Mouse (Mus musculus): ENCODE results near the gene Olfr625-ps1. TPM values are rescaled to one million over a fixed set of nuclear protein-coding genes. Genes with fewer than 3 reads are reported as not detected.

The Olfr625-ps1 gene
- polyA plus RNA-seq (2012; fragmentation: generic; extraction: Trizol) = not detected
- long read RNA-seq, experiment 1 = 0 reads
- long read RNA-seq, experiment 2 = 0 reads

DNA sequence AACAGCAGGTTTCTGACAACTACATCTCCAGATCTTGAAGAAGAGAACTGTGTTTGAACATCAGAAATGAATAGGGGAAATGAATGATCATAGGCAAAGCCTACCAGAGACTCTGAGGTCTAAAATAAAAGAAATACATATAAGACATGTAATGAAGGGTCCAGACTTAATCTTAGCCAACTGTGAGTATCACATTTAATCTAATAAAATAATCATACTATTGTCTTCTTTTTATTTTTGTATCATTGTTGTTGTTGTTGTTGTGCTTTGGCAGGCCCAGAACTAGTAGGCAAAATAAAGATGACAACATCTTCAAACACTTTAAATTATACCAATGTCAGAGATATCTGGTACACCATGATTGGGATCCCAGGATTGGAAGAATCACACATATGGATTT is at the start of gene Olfr625-ps1:
TSS of gene Olfr625-ps1 (plus strand) at position 301 of the 400 bp plus-strand sequence.
- Histone ChIP-seq H3K4me3 (ENCODE audit: insufficient read depth, poor library complexity, severe bottlenecking) (no peak within 1 kb of the TSS), H3K79me3 (ENCODE audit: low read depth) (no peaks in the 10 kb centered on the region), H3K79me2 (ENCODE audit: control insufficient read depth, insufficient read depth) (no peaks in the 10 kb centered on the region), H3K36me3 (ENCODE audit: control insufficient read depth, insufficient read depth) (no peaks in the 10 kb centered on the region), H3ac (ENCODE audit: control insufficient read depth, insufficient read length, low read depth) (no peak within 1 kb of the TSS), H3K27me3 (ENCODE audit: control insufficient read depth, insufficient read depth, insufficient read length) (no peaks in the 10 kb centered on the region)
- no peak for TF ChIP-seq FOSL1 (IDR thresholded peaks at IDR 0.05; ENCODE audit: insufficient read depth, low read length, poor library complexity, severe bottlenecking)
- no peak for TF ChIP-seq MYOD1 (IDR thresholded peaks at IDR 0.05; ENCODE audit: control insufficient read depth, insufficient read length, low read depth)
- TF ChIP-seq USF1 (IDR thresholded peaks at IDR 0.05; ENCODE audit: low read depth) = no peak

DNA sequence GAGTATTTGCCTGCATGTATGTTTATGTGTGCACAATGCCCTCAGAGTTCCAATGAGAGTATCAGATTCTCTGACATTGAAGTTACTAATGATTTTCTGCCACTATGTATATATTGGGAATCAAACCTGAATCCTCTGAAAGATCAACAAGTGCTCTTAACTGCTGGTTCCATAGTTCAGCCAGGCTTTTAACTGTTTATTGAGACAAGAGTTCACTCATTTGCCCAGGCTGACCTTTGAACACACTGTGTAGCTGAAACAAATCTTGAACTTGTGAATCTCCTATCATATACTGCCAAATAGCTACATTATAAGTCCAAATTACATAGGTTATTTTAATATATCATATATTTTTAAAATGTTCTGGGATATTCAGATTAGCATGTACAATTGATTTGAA is 45.7 kb upstream of the Olfr625-ps1 start:
- TF ChIP-seq MAX (IDR thresholded peaks at IDR 0.05) (no peak), USF1 (IDR thresholded peaks at IDR 0.05; ENCODE audit: low read depth) (no peak), CEBPB (IDR thresholded peaks at IDR 0.05; ENCODE audit: low read depth) (no peak), MYOG (IDR thresholded peaks at IDR 0.05; ENCODE audit: control insufficient read depth, extremely low read depth, insufficient read length) (no peak), FOSL1 (IDR thresholded peaks at IDR 0.05; ENCODE audit: insufficient read depth, low read length, poor library complexity, severe bottlenecking) (no peak), MYOD1 (IDR thresholded peaks at IDR 0.05; ENCODE audit: control insufficient read depth, insufficient read length, low read depth) (no peak), CTCF (IDR thresholded peaks at IDR 0.05; ENCODE audit: control insufficient read depth, insufficient read depth, insufficient read length) (no peak)
- no peaks in the 10 kb centered on the region for H3K79me2 ChIP-seq (ENCODE audit: control insufficient read depth, insufficient read depth)
- no peaks in the 10 kb centered on the region for H3K27me3 ChIP-seq (ENCODE audit: control insufficient read depth, insufficient read depth, insufficient read length)
- no peaks in the 10 kb centered on the region for H3K79me3 ChIP-seq (ENCODE audit: low read depth)
- no peaks in the 10 kb centered on the region for H3K36me3 ChIP-seq (ENCODE audit: control insufficient read depth, insufficient read depth)
- H3ac ChIP-seq (ENCODE audit: control insufficient read depth, insufficient read length, low read depth) = no peak overlapping the region
- H3K4me3 ChIP-seq (ENCODE audit: insufficient read depth, poor library complexity, severe bottlenecking) = no peak overlapping the region

DNA sequence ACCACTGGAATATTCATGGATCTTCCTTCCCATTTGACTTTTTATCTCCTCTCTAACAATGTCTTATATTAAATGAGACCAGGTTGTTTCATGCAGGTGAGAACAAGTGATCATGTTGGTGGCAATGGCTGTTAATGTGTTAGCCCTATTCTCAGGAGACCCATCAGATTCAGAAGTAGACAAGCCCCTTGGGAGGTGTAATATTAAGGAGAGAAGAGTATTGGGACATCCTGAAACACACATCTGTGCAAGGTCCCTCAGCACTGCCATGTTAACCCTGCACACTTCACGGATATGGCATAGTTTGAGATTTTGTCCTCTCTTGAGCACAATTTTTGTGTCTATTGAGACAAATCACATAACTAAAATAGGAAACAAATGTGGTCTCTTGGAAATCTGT is 39.9 kb upstream of the Olfr625-ps1 start, which contains the start of gene Olfr622:
TSS of gene Olfr622 (minus strand) at position 101 of the 400 bp plus-strand sequence.
- Histone ChIP-seq H3K4me3 (ENCODE audit: insufficient read depth, poor library complexity, severe bottlenecking) (no peak within 1 kb of the TSS), H3K79me3 (ENCODE audit: low read depth) (no peaks in the 10 kb centered on the region), H3K79me2 (ENCODE audit: control insufficient read depth, insufficient read depth) (no peaks in the 10 kb centered on the region), H3K36me3 (ENCODE audit: control insufficient read depth, insufficient read depth) (no peaks in the 10 kb centered on the region), H3ac (ENCODE audit: control insufficient read depth, insufficient read length, low read depth) (no peak within 1 kb of the TSS), H3K27me3 (ENCODE audit: control insufficient read depth, insufficient read depth, insufficient read length) (no peaks in the 10 kb centered on the region)
- TF ChIP-seq FOSL1 (IDR thresholded peaks at IDR 0.05; ENCODE audit: insufficient read depth, low read length, poor library complexity, severe bottlenecking) (no peak), USF1 (IDR thresholded peaks at IDR 0.05; ENCODE audit: low read depth) (no peak), CEBPB (IDR thresholded peaks at IDR 0.05; ENCODE audit: low read depth) (no peak), MYOG (IDR thresholded peaks at IDR 0.05; ENCODE audit: control insufficient read depth, extremely low read depth, insufficient read length) (no peak), CTCF (IDR thresholded peaks at IDR 0.05; ENCODE audit: control insufficient read depth, insufficient read depth, insufficient read length) (no peak), MAX (IDR thresholded peaks at IDR 0.05) (no peak), MYOD1 (IDR thresholded peaks at IDR 0.05; ENCODE audit: control insufficient read depth, insufficient read length, low read depth) (no peak)

DNA sequence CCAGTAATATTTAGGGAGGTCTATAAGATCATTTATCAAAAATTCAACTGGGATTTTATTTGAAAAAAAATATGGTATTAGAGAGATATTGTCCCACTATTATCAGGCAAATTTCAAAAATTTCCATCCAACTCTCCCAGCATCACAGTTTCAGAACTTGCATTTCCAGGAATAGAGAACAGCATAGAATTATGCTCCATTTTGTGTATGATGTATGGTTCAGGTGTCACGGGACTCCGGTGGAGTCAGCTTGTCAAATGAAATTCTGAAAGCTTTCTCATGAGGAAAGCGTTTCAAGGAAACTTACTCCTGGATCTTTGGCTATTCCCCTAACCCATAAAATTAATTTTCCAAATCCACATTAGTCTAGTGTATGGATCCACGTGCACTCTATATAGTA is 38.5 kb upstream of the Olfr625-ps1 start:
- H3K36me3 ChIP-seq (ENCODE audit: control insufficient read depth, insufficient read depth) = no peaks in the 10 kb centered on the region
- no peak for TF ChIP-seq FOSL1 (IDR thresholded peaks at IDR 0.05; ENCODE audit: insufficient read depth, low read length, poor library complexity, severe bottlenecking)
- TF ChIP-seq CTCF (IDR thresholded peaks at IDR 0.05; ENCODE audit: control insufficient read depth, insufficient read depth, insufficient read length) = no peak
- no peak for TF ChIP-seq CEBPB (IDR thresholded peaks at IDR 0.05; ENCODE audit: low read depth)
- no peak overlapping the region for H3K4me3 ChIP-seq (ENCODE audit: insufficient read depth, poor library complexity, severe bottlenecking)
- H3ac ChIP-seq (ENCODE audit: control insufficient read depth, insufficient read length, low read depth) = no peak overlapping the region
- no peaks in the 10 kb centered on the region for H3K79me3 ChIP-seq (ENCODE audit: low read depth)
- no peaks in the 10 kb centered on the region for H3K79me2 ChIP-seq (ENCODE audit: control insufficient read depth, insufficient read depth)
- H3K27me3 ChIP-seq (ENCODE audit: control insufficient read depth, insufficient read depth, insufficient read length) = no peaks in the 10 kb centered on the region

DNA sequence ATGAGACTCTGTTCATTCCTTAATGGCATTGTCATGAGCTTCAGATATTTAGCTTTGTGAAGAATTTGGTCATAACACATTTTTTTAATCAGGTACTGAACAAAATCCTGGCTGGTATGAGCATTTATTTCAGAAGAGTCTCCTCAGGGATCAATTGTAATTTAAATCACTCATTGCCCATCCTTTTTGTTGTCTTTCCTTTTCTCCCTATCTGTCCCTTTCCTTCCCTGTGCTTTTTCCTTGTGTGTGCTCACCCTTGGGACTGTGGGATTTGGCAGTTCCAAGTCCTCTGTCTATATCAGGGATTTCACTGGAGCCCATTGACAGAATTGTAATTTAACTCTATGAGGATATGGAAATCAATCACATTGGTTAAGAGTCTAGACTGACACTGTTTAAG is 18.9 kb upstream of the Olfr625-ps1 start, which contains the start of gene Olfr623:
TSS of gene Olfr623 (minus strand) at position 101 of the 400 bp plus-strand sequence.
- H3K36me3 ChIP-seq (ENCODE audit: control insufficient read depth, insufficient read depth) = no peaks in the 10 kb centered on the region
- H3ac ChIP-seq (ENCODE audit: control insufficient read depth, insufficient read length, low read depth) = no peak within 1 kb of the TSS
- H3K79me3 ChIP-seq (ENCODE audit: low read depth) = no peaks in the 10 kb centered on the region
- no peaks in the 10 kb centered on the region for H3K79me2 ChIP-seq (ENCODE audit: control insufficient read depth, insufficient read depth)
- H3K27me3 ChIP-seq (ENCODE audit: control insufficient read depth, insufficient read depth, insufficient read length) = no peaks in the 10 kb centered on the region
- H3K4me3 ChIP-seq (ENCODE audit: insufficient read depth, poor library complexity, severe bottlenecking) = no peak within 1 kb of the TSS
- no peak for TF ChIP-seq MAX (IDR thresholded peaks at IDR 0.05)
- TF ChIP-seq CTCF (IDR thresholded peaks at IDR 0.05; ENCODE audit: control insufficient read depth, insufficient read depth, insufficient read length) = no peak
- TF ChIP-seq MYOG (IDR thresholded peaks at IDR 0.05; ENCODE audit: control insufficient read depth, extremely low read depth, insufficient read length) = no peak
- TF ChIP-seq MYOD1 (IDR thresholded peaks at IDR 0.05; ENCODE audit: control insufficient read depth, insufficient read length, low read depth) = no peak
- no peak for TF ChIP-seq USF1 (IDR thresholded peaks at IDR 0.05; ENCODE audit: low read depth)
- TF ChIP-seq FOSL1 (IDR thresholded peaks at IDR 0.05; ENCODE audit: insufficient read depth, low read length, poor library complexity, severe bottlenecking) = no peak
- TF ChIP-seq CEBPB (IDR thresholded peaks at IDR 0.05; ENCODE audit: low read depth) = no peak

DNA sequence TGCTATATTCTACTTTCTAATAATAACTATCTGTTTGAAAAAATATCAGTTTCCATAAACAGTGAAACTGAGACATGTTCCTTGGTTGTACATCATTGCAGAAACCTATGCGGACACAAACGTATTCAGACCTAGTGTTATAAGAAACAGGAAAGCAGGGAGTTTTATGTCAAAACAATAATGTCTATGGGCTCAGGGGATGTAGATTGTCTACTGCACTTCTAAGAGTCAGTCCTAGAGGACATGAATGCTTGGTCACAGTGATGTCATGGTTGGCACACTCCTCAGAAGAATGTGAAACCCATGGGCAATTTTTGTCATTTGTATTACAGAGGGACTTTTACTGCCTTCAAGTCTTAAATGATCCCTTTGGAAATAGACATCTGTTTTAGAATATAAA is 11.4 kb upstream of the Olfr625-ps1 start, which contains the start of gene Olfr624:
TSS of gene Olfr624 (minus strand) at position 101 of the 400 bp plus-strand sequence.
- TF ChIP-seq MYOG (IDR thresholded peaks at IDR 0.05; ENCODE audit: control insufficient read depth, extremely low read depth, insufficient read length) (no peak), CEBPB (IDR thresholded peaks at IDR 0.05; ENCODE audit: low read depth) (no peak), USF1 (IDR thresholded peaks at IDR 0.05; ENCODE audit: low read depth) (no peak), FOSL1 (IDR thresholded peaks at IDR 0.05; ENCODE audit: insufficient read depth, low read length, poor library complexity, severe bottlenecking) (no peak), MAX (IDR thresholded peaks at IDR 0.05) (no peak), CTCF (IDR thresholded peaks at IDR 0.05; ENCODE audit: control insufficient read depth, insufficient read depth, insufficient read length) (no peak), MYOD1 (IDR thresholded peaks at IDR 0.05; ENCODE audit: control insufficient read depth, insufficient read length, low read depth) (no peak)
- H3K36me3 ChIP-seq (ENCODE audit: control insufficient read depth, insufficient read depth) = no peaks in the 10 kb centered on the region
- H3K27me3 ChIP-seq (ENCODE audit: control insufficient read depth, insufficient read depth, insufficient read length) = no peaks in the 10 kb centered on the region
- H3K4me3 ChIP-seq (ENCODE audit: insufficient read depth, poor library complexity, severe bottlenecking) = no peak within 1 kb of the TSS
- H3ac ChIP-seq (ENCODE audit: control insufficient read depth, insufficient read length, low read depth) = no peak within 1 kb of the TSS
- H3K79me3 ChIP-seq (ENCODE audit: low read depth) = no peaks in the 10 kb centered on the region
- H3K79me2 ChIP-seq (ENCODE audit: control insufficient read depth, insufficient read depth) = no peaks in the 10 kb centered on the region
